Mouse (Mus musculus) fat pad, adult 2 months (tissue): ENCODE data around the gene Plch1.

ENCODE experiments used
- DNase-seq: peaks from one replicate; pipeline ENCODE4 v3.0.0-alpha.2; 2011; ENCODE audit warnings: low read depth, low spot score; ENCODE audit errors: extremely low read depth

Plch1 gene

GRCm38 (mm10) chr3:63862716-63863115 is 36.6 kb downstream of the Plch1 start:
- DNase-seq = no peak

GRCm38 (mm10) chr3:63852828-63853227 is 46.4 kb downstream of the Plch1 start:
- DNase-seq = no peak

- no peak for DNase-seq
These were observed 48.1 kb downstream of the Plch1 start for GRCm38 (mm10) chr3:63851125-63851698.

- no peak for DNase-seq
These were observed 49.4 kb downstream of the Plch1 start for GRCm38 (mm10) chr3:63849765-63850346.

GRCm38 (mm10) chr3:63844141-63844540 is 55.1 kb downstream of the Plch1 start:
- no peak for DNase-seq

GRCm38 (mm10) chr3:63842436-63842835 is 56.8 kb downstream of the Plch1 start:
- DNase-seq = no peak

- no peak for DNase-seq
These were observed 61.5 kb downstream of the Plch1 start for GRCm38 (mm10) chr3:63837750-63838149.

- DNase-seq = no peak
These were observed 62.2 kb downstream of the Plch1 start for GRCm38 (mm10) chr3:63836937-63837632.

- no peak for DNase-seq
These were observed 63.5 kb downstream of the Plch1 start for GRCm38 (mm10) chr3:63835816-63836215.

GRCm38 (mm10) chr3:63823874-63824400 is 75.3 kb downstream of the Plch1 start:
- no peak for DNase-seq

- DNase-seq = no peak
These were observed 76.6 kb downstream of the Plch1 start for GRCm38 (mm10) chr3:63822631-63823030.

- DNase-seq = no peak
These were observed 84.1 kb downstream of the Plch1 start for GRCm38 (mm10) chr3:63815131-63815530.

- no peak for DNase-seq
These were observed 85.1 kb downstream of the Plch1 start for GRCm38 (mm10) chr3:63814203-63814602.

- no peak for DNase-seq
These were observed 92.4 kb downstream of the Plch1 start for GRCm38 (mm10) chr3:63806906-63807305.

GRCm38 (mm10) chr3:63805496-63805895 is 93.8 kb downstream of the Plch1 start:
- no peak for DNase-seq

GRCm38 (mm10) chr3:63800685-63801084 is 98.6 kb downstream of the Plch1 start:
- DNase-seq = no peak

GRCm38 (mm10) chr3:63786805-63787365 is 112.4 kb downstream of the Plch1 start:
- no peak for DNase-seq

GRCm38 (mm10) chr3:63772617-63773305 is 126.5 kb downstream of the Plch1 start:
- no peak for DNase-seq

- DNase-seq = no peak
These were observed 138.5 kb downstream of the Plch1 start for GRCm38 (mm10) chr3:63760821-63761220.

- DNase-seq = no peak
These were observed 159.2 kb downstream of the Plch1 start for GRCm38 (mm10) chr3:63740073-63740472.

- DNase-seq = no peak
These were observed 170.9 kb downstream of the Plch1 start for GRCm38 (mm10) chr3:63728325-63728724.
